Mouse (Mus musculus): ENCODE results near the gene Gadl1.

GRCm38 (mm10) chr9:115893947-115894346 is 15.3 kb upstream of the Gadl1 start:
- TF ChIP-seq POLR2A (IDR thresholded peaks at IDR 0.05; ENCODE audit: insufficient read depth, low read length) (no peak), CTCF (IDR thresholded peaks at IDR 0.05; ENCODE audit: low read depth, low read length) (no peak)
